Mouse (Mus musculus): ENCODE results near the gene Clpx. TPM values are rescaled to one million over a fixed set of nuclear protein-coding genes. Genes with fewer than 3 reads are reported as not detected.
"Not testable (repeated sequence)": the region's sequence is repeated elsewhere in the genome, so short reads cannot be mapped to it uniquely, and the experiment has no call there.

The Clpx gene
- total RNA-seq, 2 experiments from 2014 or later = 56.9 to 75.9 TPM

DNA sequence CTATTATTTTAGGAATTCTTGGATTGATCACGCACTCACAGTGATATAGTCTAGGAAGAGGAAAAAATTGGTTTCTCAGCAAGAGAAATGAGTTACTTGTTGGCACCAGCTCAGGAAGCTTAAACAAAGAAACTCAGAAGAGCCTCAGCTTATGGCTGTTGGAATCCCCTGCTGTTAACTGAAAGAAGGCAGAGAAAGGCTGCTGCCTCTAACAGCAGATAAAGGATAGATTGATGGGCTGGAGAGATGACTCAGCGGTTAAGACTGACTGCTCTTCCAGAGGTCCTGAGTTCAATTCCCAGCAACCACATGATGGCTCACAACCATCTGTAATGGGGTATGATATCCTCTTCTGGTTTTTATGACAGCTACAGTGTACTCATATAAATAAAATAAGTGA is 33.3 kb downstream of the Clpx start:
- intact Hi-C loops (cut with DNase I; ENCODE audit: low total_unique reads) = no loop called here
- DNase-seq = no peak

DNA sequence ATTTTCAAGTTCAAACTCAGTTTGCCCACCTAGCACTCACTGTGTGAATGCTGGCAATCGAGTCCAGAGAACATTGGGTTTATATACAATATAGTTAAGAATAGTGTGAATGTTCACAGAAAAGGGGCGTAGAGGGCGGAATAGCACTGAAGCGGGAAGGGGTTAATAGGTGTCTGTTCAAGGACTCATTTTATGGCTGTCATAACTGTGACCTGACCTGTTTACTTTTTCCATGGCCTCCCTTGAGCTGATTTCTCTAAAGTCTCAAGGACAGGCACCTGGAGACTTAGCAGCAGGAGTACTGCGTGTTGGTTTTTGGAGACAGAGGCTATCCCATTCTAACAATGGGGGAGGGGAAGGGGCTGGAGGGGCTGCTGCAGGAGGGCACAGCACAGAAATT is 39.9 kb downstream of the Clpx start:
- DNase-seq = no peak
- intact Hi-C loops (cut with DNase I; ENCODE audit: low total_unique reads) = no loop called here

GRCm38 (mm10) chr9:65339146-65339545 is 45.1 kb downstream of the Clpx start:
- no peak for DNase-seq
- intact Hi-C loops (cut with DNase I; ENCODE audit: low total_unique reads) = no loop called here

- DNase-seq = no peak
- intact Hi-C loops (cut with DNase I; ENCODE audit: low total_unique reads) = no loop called here
Observed at GRCm38 (mm10) chr9:65340414-65340813, 46.4 kb downstream of the Clpx start.

DNA sequence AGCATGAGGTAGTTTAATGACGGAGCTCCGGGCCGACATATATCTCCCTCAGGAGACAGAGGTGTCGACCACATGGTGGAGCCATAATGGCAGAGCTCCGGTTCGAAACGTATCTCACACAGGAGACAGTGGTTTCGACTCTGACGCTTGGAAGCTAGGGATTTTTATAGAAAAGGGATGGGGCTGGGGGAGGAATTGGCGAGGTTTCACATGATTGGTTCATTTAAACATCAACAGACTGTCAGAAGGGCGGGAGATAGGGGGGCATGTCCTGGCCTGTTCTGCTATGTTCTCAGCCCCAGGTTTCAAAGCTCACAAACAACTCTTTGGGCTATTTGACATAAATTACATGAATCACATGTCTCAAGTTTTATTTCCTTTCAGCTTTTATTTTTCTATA is 51.4 kb downstream of the Clpx start:
- intact Hi-C loops (cut with DNase I; ENCODE audit: low total_unique reads); DNase-seq: not testable (repeated sequence)

GRCm38 (mm10) chr9:65345854-65346475 is 51.9 kb downstream of the Clpx start, which contains the start of gene Pdcd7:
Pdcd7 (plus strand) TSS chr9:65346104.
- peak; percentile 94 for DNase-seq
- intact Hi-C loops (cut with DNase I; ENCODE audit: low total_unique reads) = loop anchor here (2.0 kb wide), 1 partner anchor 27 kb away; no protein-coding TSS in a partner anchor

GRCm38 (mm10) chr9:65346476-65347111 is 52.5 kb downstream of the Clpx start:
- peak; percentile 44 for DNase-seq
- intact Hi-C loops (cut with DNase I; ENCODE audit: low total_unique reads) = loop anchor here (2.0 kb wide), 1 partner anchor 26 kb away; no protein-coding TSS in a partner anchor

GRCm38 (mm10) chr9:65347112-65347850 is 53.2 kb downstream of the Clpx start:
- DNase-seq = no peak
- intact Hi-C loops (cut with DNase I; ENCODE audit: low total_unique reads) = loop anchor here (2.0 kb wide), 1 partner anchor 26 kb away; no protein-coding TSS in a partner anchor

GRCm38 (mm10) chr9:65353251-65353650 is 59.2 kb downstream of the Clpx start:
- no peak for DNase-seq
- intact Hi-C loops (cut with DNase I; ENCODE audit: low total_unique reads) = no loop called here

GRCm38 (mm10) chr9:65356561-65356960 is 62.5 kb downstream of the Clpx start:
- intact Hi-C loops (cut with DNase I; ENCODE audit: low total_unique reads) = no loop called here
- no peak for DNase-seq

- DNase-seq = no peak
- intact Hi-C loops (cut with DNase I; ENCODE audit: low total_unique reads) = no loop called here
Observed at GRCm38 (mm10) chr9:65356971-65357370, 62.9 kb downstream of the Clpx start.

DNA sequence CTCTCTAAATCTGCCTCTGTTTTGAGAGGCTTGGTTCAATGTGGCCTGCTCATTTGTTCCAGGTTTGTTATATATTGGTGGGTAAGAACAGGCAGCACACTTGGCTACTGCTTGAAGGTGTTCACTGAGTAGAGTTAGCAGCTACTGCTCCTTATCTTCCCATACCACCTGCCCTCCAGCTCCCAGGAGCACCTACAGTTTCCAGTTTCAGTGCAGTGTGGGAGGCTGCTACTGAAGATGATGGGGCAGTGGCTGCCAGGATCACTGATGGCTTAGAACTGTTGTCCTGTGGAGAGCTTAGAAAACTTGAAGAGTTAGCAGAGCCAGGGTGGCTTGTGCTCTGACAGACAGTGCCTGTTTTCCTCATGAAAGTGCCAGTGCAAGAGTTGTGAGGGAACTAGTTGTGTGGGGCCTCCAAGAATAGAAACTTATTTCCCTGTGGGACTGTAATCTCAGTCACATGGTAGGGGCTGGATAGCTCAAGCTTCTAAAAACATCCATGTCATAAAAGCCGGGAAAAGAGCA is 65.0 kb downstream of the Clpx start:
- intact Hi-C loops (cut with DNase I; ENCODE audit: low total_unique reads) = no loop called here
- DNase-seq = no peak

DNA sequence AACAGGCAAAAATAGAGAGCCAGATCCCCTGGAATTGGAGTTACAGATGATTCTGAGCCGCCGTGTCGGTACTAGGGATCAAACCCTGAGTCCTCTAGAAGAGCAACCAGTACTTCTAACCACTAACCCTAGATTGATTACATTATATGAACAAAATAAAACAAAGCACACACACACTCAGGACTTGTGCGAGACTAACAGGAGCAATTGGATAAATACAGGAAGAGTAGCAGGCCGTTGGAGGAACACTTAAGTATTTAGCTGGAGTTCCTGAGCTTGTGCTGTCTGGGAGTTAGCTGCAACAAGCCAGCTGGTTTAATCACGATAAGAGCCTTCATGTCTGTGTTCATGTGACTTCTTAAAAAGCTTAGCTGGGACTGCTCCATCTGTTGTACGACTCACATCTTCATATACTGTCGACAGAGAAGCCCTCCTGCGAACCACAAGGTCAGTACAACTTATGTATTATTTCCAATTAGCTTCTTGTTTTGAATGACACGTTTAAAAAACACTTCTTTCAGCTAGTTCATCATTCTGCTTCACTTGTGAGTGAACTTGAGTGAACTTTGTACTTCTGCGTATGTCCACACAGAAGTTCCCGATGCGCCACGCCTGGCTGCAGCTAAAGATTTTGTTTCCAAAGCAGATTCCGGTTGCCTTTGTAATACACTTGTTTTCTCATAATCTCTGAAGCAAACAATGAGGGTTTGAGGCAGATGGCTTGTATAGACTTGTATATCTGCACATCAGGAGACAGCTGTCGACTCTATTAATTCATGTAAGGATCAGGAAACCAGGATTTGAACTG is 66.8 kb downstream of the Clpx start, which contains the start of gene Ubap1l:
TSS of gene Ubap1l (plus strand) at position 401 of the 808 bp plus-strand sequence.
- no peak for DNase-seq
- intact Hi-C loops (cut with DNase I; ENCODE audit: low total_unique reads) = no loop called here

DNA sequence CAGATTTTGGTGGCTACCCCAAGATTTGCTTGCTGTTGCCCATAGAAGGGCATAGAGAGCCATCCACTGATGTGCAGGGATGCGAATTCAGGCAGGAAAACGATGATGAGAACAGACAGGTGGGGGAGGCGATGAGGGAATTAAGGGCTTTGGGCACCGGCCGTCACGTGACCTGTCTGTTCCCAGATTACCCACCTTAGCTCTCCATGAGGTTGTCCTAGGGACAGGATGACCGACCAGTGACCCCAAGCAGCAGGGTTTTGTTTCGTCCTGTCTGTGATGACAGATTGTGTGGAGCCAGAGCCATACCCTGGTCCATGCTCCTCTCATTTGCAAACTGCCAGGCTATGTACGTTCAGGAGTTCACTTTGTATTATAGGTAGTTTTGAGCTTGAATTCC is 69.6 kb downstream of the Clpx start:
- intact Hi-C loops (cut with DNase I; ENCODE audit: low total_unique reads) = no loop called here
- no peak for DNase-seq

DNA sequence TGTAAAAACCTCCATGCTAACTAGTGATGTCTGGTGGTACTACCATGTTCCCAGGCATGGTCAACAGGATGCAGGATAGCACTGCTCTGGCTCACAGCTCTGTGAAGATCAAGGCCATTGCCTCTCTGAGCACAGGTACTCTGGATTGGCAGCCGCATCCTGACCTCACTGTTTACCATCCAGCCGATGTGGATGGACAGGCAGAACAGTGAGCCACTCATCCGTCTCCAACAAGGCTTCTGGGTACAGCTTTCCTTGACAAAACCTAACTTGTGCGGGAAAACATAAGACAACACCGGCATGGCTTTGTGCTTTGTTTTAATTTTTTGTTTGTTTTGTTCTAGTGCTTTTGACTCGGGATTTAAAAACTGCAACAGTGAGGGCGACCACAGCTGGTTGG is 71.7 kb downstream of the Clpx start:
- no peak for DNase-seq
- intact Hi-C loops (cut with DNase I; ENCODE audit: low total_unique reads) = no loop called here

DNA sequence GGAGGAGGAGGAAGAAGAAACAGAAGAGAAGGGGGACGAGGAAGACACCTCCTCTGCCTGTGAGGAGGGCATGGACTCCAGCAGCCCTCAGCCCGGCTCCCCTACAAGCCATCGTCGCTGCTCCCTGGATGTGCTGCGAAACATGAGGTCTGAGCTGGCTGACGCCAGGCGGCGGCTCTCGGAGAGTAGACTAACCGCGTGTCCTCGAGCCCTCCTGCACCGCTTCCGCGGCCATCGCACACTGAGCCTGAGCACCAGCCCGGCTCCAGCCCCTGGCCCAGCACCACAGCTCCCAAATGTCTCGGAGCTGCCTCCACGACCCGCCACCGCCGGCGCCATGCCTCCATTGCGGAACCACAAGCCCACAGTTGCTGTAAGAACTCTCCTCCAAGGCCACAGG is 77.7 kb downstream of the Clpx start:
- intact Hi-C loops (cut with DNase I; ENCODE audit: low total_unique reads) = loop anchor here (2.0 to 5.0 kb wide), 2 partner anchors 25 to 41 kb away; partner anchors contain the start of gene Pdcd7
- no peak for DNase-seq

- intact Hi-C loops (cut with DNase I; ENCODE audit: low total_unique reads) = loop anchor here (2.0 to 5.0 kb wide), 2 partner anchors 26 to 40 kb away; partner anchors contain the start of gene Pdcd7
- peak; percentile 41 for DNase-seq
Observed at GRCm38 (mm10) chr9:65372449-65372848, 78.4 kb downstream of the Clpx start.

DNA sequence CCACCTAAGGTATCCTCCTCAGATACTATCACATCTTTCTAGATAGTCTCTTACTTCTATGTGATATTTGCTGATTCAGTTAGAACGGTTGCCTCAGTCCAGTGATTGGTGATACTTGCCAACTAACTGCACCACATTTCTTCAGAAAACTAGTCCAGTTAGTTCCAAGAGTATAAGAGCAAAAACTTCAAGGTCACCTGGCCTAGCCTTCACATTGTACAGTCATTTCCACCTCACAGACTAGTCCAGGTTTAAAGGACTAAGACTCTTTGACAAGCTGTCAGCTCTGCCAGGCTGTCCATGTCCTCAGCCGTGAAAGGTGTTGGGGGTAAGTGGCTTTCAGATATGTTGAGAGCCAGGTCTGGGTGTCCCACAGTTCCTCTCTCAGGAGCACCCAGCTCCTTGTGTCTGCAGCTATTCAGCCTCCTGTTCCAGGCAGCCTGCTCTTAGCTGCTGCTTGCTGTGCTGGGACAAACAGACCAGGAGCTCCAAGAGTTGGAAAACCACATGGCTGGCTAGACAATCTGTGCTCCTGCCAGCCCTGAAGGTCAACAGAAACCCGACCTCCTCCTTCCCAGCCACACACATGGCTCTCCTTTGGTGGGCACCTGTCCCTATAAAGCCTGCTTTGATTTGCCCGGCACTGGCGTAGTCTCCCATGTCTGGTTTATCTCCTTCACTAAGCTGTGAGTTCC is 80.6 kb downstream of the Clpx start:
- intact Hi-C loops (cut with DNase I; ENCODE audit: low total_unique reads) = loop anchor here (5.0 kb wide), 1 partner anchor 38 kb away; no protein-coding TSS in a partner anchor
- DNase-seq = peak; percentile 50
